Mouse (Mus musculus) adrenal gland, postnatal 10 days (tissue): ENCODE measurements around the gene Cebpzos. TPM values are rescaled to one million over a fixed set of nuclear protein-coding genes. Genes with fewer than 3 reads are reported as not detected.
A peak's percentile ranks its signal among the peaks of the same experiment; 100 is the strongest.

Experiments used
- DNase-seq: peaks from one replicate; pipeline ENCODE4 v3.0.0; 2021; ENCODE audit warnings: mixed read lengths
- total RNA-seq, 2 experiments: library from RNA; stranded (reverse); gene quantifications; 2 replicates each; pipeline ENCODE4 v1.2.3; 2021

The Cebpzos gene
- total RNA-seq, 2 experiments from 2014 or later: 47.3 to 51.3 TPM

- peak; percentile 7 for DNase-seq
These were observed 21.0 kb downstream of the Cebpzos start for GRCm38 (mm10) chr17:78937229-78937853.

GRCm38 (mm10) chr17:78938927-78939326, 22.6 kb downstream of the Cebpzos start:
- no peak for DNase-seq

- DNase-seq: no peak
These were observed 26.3 kb downstream of the Cebpzos start for GRCm38 (mm10) chr17:78942579-78942978.

- DNase-seq: no peak
These were observed 34.9 kb downstream of the Cebpzos start for GRCm38 (mm10) chr17:78951225-78951624.

GRCm38 (mm10) chr17:78952070-78952469, 35.8 kb downstream of the Cebpzos start:
- no peak for DNase-seq

- DNase-seq: no peak
These were observed 36.9 kb downstream of the Cebpzos start for GRCm38 (mm10) chr17:78953240-78953639.

GRCm38 (mm10) chr17:78959473-78959872, 43.2 kb downstream of the Cebpzos start:
- no peak for DNase-seq

GRCm38 (mm10) chr17:78964387-78964786, 48.1 kb downstream of the Cebpzos start:
- DNase-seq: no peak

GRCm38 (mm10) chr17:78966092-78966883, 50.0 kb downstream of the Cebpzos start:
- DNase-seq: no peak

GRCm38 (mm10) chr17:78968500-78968899, 52.2 kb downstream of the Cebpzos start:
- DNase-seq: no peak

Other genes with a start within 250 kb of the Cebpzos start
- gene Strn, start 179.3 kb upstream of the Cebpzos start, total RNA-seq: 10 to 100 TPM; 20.5 to 25.2 TPM
- gene Heatr5b, start 81.1 kb upstream of the Cebpzos start, total RNA-seq: 10 to 100 TPM; 24.0 to 29.2 TPM
- gene Gpatch11, start 80.9 kb upstream of the Cebpzos start, total RNA-seq: 10 to 100 TPM; 21.6 to 24.9 TPM
- 10 to 100 TPM; 16.5 to 27.6 TPM for gene Eif2ak2, start 33.9 kb upstream of the Cebpzos start, total RNA-seq
- under 1 TPM in 1 of 2 experiments, not detected in 1; 0.27 TPM for gene Sult6b1, start 9.5 kb upstream of the Cebpzos start, total RNA-seq
- 10 to 100 TPM; 33.2 to 37.9 TPM for gene Cebpz, start 20.6 kb downstream of the Cebpzos start, total RNA-seq
- gene Ndufaf7, start 20.6 kb downstream of the Cebpzos start, total RNA-seq: 10 to 100 TPM; 48.7 to 51.6 TPM
- 10 to 100 TPM; 39.3 to 43.6 TPM for gene Prkd3, start 104.3 kb downstream of the Cebpzos start, total RNA-seq
- 10 to 100 TPM; 17.7 to 24.7 TPM for gene Qpct, start 135.4 kb downstream of the Cebpzos start, total RNA-seq